Mouse (Mus musculus) right cerebral cortex, postnatal 10 days (tissue): Measurements from ENCODE around the gene Klk13.

Experiments
- DNase-seq, 2 experiments: peaks; one replicate each; pipeline ENCODE4 v3.0.0; 2021; ENCODE audit warnings: low spot score in 2 of 2

The Klk13 gene

GRCm38 (mm10) chr7:43771916-43772315 lies 59.5 kb downstream of the Klk13 start:
- peak; percentile 11 to 13 for DNase-seq

GRCm38 (mm10) chr7:43772901-43773300 lies 60.5 kb downstream of the Klk13 start:
- peak; percentile 4 to 12 for DNase-seq

GRCm38 (mm10) chr7:43774364-43774763 lies 62.0 kb downstream of the Klk13 start, which contains the start of gene Klk11:
Gene Klk11, plus strand, starts transcription at chr7:43774604.
- DNase-seq: peak; percentile 11 to 13

- DNase-seq: peak; percentile 3 to 9
Observed at GRCm38 (mm10) chr7:43774802-43775201, 62.4 kb downstream of the Klk13 start.

- peak; percentile 7 to 11 for DNase-seq
Observed at GRCm38 (mm10) chr7:43775311-43776057, 63.1 kb downstream of the Klk13 start.

GRCm38 (mm10) chr7:43776506-43776905 lies 64.1 kb downstream of the Klk13 start:
- peak; percentile 2 to 4 for DNase-seq
